Mouse (Mus musculus) E14TG2a.4 (cell line): Measurements from ENCODE around the gene Slc5a5.

Experiments used
- CTCF ChIP-seq: conservative IDR thresholded peaks from 2 replicates; pipeline ENCODE4 v1.5.1; 2014; ENCODE audit warnings: low read length
- NANOG ChIP-seq: IDR thresholded peaks from 2 replicates; pipeline ENCODE4 v1.6.1; 2014; ENCODE audit warnings: borderline replicate concordance, low read length, mixed read lengths

GRCm38 (mm10) chr8:70902211-70902610, 9.7 kb upstream of the Slc5a5 start:
- no peak for TF ChIP-seq CTCF
- no peak for TF ChIP-seq NANOG
